Mouse (Mus musculus): ENCODE data around the gene Znhit1. TPM values are rescaled to one million over a fixed set of nuclear protein-coding genes. Genes with fewer than 3 reads are reported as not detected.

The Znhit1 gene
- total RNA-seq, 4 experiments from 2014 or later: 65.8 to 76.4 (median 71.6) TPM

DNA sequence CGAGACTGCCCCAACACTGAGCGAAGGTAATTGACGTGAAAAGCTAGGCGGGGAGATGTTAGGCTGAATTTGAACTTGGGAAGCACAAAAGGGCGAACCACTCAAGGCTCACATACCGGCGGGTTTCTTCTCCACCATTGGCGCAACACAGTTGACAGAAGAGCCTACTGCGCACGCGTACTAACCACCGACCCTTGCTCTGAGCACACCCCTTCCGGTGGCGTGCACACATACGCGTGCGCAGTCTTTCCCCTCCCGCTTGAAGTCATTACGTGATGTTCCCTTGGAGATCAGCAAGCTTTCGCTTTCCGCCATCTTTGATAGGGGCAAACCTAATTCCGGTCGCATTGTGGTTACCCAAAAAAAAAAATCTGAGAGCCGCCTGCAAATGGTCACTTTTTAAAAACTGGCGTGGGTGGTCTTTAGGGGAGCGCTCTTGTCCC, 1.1 kb downstream of the Znhit1 start, which contains the start of gene Plod3:
TSS of gene Plod3 (plus strand) at position 325 of the 443 bp plus-strand sequence.
- DNase-seq (ENCODE audit: low spot score): peak; percentile 97

- DNase-seq (ENCODE audit: low spot score): no peak
Observed at GRCm38 (mm10) chr5:136984828-136985227, 3.0 kb downstream of the Znhit1 start.

DNA sequence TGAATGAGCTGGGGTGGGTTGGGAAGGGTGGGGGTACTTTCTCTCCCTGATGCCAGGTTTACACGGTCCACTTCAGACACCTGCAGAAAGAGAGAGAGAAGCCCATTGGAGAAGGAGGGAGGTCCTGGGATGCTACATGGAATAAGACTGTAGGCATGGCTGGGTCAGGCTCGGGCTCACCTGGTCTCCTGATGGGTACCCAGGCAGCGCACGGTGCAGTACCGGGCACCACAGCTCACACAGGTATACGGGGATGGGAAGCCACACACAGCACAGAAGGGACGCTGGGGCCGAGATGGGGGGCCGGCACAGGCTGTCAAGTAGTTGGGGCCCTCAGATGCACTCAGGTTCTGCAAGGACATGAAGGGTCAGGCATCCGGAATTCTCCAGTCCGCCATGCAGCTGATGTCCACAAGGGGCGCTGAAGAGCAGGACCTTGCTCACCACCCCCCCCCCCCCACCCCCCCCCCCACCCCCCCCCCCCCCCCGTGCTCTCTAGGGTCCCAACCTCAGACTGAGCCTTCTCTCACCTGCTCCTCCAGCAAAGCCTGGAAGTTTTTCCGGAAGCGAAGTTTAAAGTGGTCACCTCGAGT, 5.4 kb downstream of the Znhit1 start:
- no peak for DNase-seq (ENCODE audit: low spot score)

DNA sequence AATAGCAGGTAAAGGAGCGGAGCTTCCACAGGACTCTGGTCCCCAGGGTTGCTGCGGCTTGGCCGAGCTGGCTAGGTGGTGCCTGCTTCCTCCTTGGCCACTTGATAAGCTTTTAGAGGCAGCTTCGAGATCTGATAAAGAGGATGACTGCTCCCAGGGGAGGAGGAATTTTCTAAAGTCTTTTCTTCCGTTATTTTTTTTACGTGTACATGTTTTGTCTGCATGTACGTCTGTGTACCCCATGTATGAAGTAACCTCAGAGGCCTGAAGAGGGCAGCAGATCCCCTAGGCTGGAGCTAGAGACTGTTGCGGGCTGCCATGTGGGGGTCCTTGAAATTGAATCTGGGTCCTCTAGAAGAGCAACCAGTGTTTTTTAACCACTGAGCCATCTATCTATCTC, 6.8 kb downstream of the Znhit1 start:
- DNase-seq (ENCODE audit: low spot score): no peak

GRCm38 (mm10) chr5:136979762-136980161, 8.1 kb downstream of the Znhit1 start:
- no peak for DNase-seq (ENCODE audit: low spot score)

DNA sequence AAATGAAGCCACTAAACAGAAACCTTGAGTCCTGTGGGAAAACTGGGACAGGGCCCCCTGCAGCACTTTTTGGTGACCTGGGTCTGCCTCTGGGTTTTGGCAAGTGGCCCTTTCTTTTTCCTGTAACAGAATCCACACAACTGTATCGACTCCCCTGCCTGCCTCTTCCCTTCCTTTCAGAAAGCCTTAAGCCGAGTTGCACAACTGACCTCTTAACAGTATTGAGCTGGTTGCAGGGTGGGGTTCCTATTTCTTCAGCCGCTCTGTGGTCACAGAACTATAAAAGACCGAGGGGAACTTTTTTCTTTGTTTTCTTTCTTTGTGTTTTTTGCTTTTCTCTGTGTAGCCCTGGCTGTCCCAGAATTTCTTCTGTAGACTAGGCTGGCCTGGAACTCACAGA, 10.1 kb downstream of the Znhit1 start:
- no peak for DNase-seq (ENCODE audit: low spot score)

GRCm38 (mm10) chr5:136973670-136974069, 14.2 kb downstream of the Znhit1 start:
- DNase-seq (ENCODE audit: low spot score): no peak

DNA sequence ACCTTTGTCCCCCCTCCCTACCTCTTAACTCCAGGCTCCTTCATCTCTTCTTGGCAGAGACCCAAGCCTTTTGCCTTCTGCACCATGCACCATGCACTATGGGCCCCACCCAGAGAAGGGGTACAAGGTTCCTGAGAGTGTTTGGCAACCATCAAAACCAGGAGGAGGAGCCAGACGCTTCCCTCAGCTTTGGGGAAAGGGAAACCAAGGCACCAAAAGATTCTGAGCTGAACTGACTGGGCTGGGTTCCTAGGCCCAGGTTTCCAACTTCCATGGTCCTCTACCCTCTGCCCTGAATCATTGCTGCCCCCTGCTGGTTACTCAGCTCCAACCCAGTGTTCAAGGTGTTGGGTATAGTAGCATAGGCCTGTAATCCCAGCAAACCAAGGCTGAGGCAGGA, 17.1 kb downstream of the Znhit1 start:
- DNase-seq (ENCODE audit: low spot score): peak; percentile 78

DNA sequence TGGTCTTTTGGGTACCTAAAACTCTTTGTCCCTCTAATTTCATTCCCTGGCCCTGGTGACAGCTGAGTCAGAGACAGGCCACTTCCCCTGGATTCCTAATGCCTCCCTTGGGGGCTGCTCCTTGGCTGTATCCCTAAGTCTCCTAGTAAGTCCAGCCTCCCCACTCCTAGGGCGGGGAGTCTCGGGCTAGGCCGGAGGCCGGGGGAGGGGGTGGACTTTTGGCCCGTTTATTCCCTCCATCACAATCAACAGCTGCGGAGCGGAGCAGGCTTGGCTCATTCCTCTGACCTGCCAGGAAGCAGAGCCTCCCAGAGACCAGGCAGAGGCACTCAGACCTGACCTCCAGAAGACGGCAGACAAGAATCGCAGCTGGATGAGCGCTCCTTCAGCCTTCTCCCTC, 20.2 kb downstream of the Znhit1 start:
- peak; percentile 86 for DNase-seq (ENCODE audit: low spot score)

DNA sequence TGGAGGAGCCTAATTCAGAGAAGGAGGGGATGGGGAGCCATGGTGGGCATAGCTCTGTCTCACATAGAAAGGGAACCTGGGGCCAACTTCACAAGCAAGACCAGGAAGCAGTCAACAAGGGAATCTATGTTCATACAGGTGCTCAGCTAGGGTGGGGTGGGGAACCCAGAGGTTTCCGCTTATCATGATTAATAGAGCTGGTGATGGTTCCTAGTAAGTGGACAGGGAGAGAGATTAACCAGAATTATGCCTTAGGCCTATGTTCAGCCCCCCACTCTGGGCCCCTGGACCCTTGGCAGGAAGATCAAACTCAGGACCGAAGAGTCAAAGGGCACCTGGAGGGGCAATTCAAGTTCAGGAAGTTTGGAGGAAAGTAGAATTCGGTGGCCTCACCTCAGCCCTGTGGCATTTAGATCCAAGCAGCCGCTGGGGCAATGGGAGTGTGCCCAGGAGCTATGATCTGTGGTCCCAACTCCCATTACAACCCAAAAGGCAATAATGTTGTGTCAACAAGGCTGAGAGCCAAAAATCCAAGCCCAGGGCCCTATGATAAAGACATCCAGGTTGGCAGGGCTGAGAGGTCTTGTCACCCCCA, 20.9 kb downstream of the Znhit1 start:
- no peak for DNase-seq (ENCODE audit: low spot score)

GRCm38 (mm10) chr5:136966331-136966730, 21.5 kb downstream of the Znhit1 start, which contains the start of gene Cldn15:
Gene Cldn15, plus strand, starts transcription at chr5:136966616.
- peak; percentile 61 for DNase-seq (ENCODE audit: low spot score)

GRCm38 (mm10) chr5:136965686-136966085, 22.1 kb downstream of the Znhit1 start:
- no peak for DNase-seq (ENCODE audit: low spot score)

DNA sequence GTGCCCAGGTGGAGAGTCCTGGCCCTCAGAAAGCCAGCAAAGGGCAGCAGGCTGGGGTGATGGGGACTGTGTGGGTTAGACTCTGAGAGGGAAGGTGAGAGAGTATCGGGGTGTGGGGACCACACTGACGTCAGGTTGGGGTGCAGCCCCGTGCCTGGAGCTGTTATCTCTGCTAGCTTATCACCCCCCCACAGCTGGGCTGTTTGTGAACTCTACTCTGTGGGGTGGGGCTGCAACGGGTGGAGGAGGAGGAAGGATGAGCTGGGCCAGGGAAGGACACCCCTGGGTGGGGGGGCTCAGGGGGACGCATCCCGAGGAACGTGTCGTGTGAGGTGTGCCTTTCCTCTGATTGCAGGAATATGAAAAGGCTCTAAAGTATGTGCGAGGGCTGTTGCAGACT, 22.6 kb downstream of the Znhit1 start:
- DNase-seq (ENCODE audit: low spot score): no peak

DNA sequence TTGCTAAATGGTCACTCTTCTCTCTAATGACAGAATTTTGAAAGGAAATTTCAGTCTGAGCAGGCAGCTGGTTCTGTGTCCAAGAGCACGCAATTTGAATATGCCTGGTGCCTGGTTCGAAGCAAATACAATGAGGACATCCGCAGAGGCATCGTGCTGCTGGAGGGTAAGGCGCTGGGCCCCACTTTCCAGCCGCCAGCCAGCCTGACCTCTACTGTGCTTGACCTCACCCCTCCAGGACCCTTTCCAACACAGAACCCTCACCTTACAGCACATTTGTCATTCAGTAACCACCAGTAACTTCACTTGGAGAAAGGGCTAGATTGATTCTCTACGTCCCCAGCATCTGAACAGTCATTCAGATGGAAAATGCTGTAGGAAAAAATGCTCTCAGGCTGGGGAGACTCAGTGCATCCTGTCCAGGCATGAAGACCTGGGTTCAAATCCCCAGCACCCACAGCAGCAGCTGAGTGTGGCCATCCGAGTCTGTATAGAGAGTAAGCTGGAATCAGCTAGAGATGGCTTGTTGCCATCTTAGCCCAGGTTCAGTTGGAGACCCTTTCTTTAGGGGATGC, 24.8 kb downstream of the Znhit1 start:
- no peak for DNase-seq (ENCODE audit: low spot score)

GRCm38 (mm10) chr5:136962501-136962900, 25.3 kb downstream of the Znhit1 start:
- DNase-seq (ENCODE audit: low spot score): peak; percentile 79

DNA sequence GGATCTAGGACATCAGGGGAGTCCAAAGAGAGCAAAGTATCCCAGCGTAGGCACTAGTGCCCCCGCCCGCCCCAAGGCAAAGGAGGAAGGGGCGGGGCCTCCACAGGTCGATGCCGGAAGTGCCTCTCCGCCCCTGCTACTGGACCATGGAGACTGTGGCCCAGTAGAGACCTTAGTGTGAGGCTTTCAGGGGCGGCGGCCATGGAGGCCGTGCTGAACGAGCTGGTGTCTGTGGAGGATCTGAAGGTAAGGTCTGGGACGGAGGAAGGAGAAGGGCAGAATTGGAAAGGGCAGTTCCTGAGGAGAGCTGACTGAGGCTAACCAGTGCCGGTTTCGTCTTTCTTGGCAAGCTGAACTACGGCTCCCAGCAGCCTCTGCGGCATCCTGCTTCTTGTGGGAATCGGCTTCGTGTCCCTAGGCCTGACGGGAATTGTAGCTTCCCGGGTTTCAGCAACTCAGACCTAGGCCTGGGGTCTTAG, 25.8 kb downstream of the Znhit1 start:
- DNase-seq (ENCODE audit: low spot score): peak; percentile 92

- DNase-seq (ENCODE audit: low spot score): no peak
Observed at GRCm38 (mm10) chr5:136961334-136961982, 26.4 kb downstream of the Znhit1 start.

DNA sequence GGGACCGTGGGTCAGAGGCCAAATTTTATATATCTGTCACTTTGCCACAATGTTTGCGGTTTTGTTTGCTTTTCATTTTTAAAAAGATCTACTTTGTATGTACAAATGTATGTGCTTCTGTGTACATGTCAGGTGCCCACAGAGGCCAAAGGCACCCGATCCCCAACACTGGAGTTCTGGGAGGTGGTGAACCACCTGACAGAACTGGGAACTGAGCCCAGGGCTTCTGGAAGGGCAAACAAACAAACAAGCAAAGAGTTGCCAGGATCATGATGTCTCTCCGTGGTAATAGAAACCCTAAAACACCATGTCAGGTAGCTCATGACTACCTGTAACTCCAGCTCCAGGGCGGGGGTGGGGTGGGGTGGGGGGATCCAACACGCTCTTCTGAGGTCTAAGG, 27.8 kb downstream of the Znhit1 start:
- DNase-seq (ENCODE audit: low spot score): no peak

DNA sequence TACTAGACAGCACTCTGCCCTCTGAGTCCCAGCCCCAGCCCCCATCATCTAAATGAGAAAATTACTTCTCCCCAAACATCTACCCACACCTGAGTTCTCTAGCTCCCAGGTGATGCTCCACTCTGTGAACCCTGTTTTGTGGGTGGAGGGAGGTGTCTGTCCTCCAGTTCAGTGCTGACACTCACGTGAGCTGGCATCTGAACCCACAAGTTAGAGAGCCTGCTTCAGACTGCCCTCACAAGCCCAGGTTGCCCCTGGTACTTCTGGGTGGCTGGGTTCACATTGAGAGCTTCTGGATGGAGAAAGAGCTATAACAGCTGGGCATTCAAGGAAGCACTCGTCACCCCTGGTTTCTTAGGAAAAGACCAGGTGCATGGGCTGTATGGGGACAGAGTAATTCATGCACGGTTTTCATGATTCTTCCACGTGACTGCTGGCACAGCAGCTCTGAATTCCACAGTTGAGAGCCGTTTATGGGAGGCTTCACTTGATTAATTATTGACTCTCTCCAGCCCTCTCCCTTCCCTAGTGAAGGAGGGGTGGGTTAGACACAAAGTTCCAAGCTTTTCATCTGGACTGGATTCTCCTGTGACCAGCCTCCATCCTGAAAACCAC, 28.7 kb downstream of the Znhit1 start:
- DNase-seq (ENCODE audit: low spot score): no peak

DNA sequence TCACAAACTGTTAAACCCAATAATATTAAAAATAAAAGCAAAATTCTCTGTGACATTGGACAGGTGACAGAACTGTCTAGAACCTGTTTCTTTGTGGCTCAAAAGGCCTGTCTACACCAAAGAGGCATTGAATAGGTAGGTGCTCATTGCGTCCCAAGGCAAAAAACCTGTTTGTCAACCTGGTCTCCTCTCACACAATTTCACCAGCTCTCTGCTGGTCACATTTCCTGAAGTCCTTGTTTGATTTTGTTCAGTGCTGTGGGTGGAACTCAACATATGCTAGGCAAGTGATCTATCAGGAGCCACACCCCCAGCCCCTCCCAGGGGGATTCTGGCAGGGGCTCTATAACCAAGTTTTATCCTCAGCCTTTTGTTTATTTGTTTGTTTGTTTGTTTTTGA, 30.6 kb downstream of the Znhit1 start:
- DNase-seq (ENCODE audit: low spot score): no peak

DNA sequence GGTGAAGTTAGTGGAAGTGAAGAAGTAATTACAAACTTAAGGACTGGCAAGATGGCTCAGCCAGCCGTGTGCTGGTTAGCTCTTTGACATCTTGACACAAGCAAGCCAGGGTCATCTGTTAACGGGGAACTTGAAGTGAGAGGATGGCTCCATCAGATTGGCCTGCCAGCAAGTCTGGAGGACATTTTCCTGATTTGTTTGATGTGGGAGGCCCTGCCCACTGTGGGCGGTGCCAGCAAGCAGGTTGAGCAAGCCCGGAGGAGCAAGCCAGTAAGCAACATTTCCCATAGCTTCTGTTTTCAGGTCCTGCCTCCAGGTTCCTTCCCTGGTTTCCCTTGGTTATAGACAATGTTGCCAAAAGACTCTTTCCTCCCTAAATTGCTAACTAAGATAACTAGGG, 32.2 kb downstream of the Znhit1 start:
- no peak for DNase-seq (ENCODE audit: low spot score)

- no peak for DNase-seq (ENCODE audit: low spot score)
Observed at GRCm38 (mm10) chr5:136953440-136953951, 34.3 kb downstream of the Znhit1 start.
